Mouse (Mus musculus) lung, postnatal 4 days (tissue): ENCODE data around the gene Doc2g.

ENCODE experiments used
- DNase-seq, 2 experiments: peaks; one replicate each; pipeline ENCODE4 v3.0.0; 2021

Doc2g gene

GRCm38 (mm10) chr19:3991562-3991961 lies 11.6 kb upstream of the Doc2g start:
- DNase-seq: no peak

GRCm38 (mm10) chr19:3991966-3992365 lies 11.1 kb upstream of the Doc2g start:
- no peak for DNase-seq

GRCm38 (mm10) chr19:3992416-3992815 lies 10.7 kb upstream of the Doc2g start, which contains the start of gene Tbx10:
Tbx10 (plus strand) TSS chr19:3992752.
- DNase-seq: no peak

GRCm38 (mm10) chr19:3994932-3995331 lies 8.2 kb upstream of the Doc2g start:
- no peak for DNase-seq

GRCm38 (mm10) chr19:3995505-3995904 lies 7.6 kb upstream of the Doc2g start:
- DNase-seq: no peak

- no peak for DNase-seq
These were observed 7.0 kb upstream of the Doc2g start for GRCm38 (mm10) chr19:3996106-3996505.

GRCm38 (mm10) chr19:3996747-3997146 lies 6.4 kb upstream of the Doc2g start:
- no peak for DNase-seq

GRCm38 (mm10) chr19:3997231-3997630 lies 5.9 kb upstream of the Doc2g start:
- no peak for DNase-seq

GRCm38 (mm10) chr19:3998335-3998734 lies 4.8 kb upstream of the Doc2g start:
- no peak for DNase-seq

GRCm38 (mm10) chr19:3999121-3999730 lies 3.9 kb upstream of the Doc2g start:
- no peak for DNase-seq

GRCm38 (mm10) chr19:4000119-4000900 lies 2.8 kb upstream of the Doc2g start, which contains the start of the genes Nudt8 and Gm49405:
Nudt8 (plus strand) TSS chr19:4000580.
Gm49405 (plus strand) TSS chr19:4000626.
- DNase-seq: peak; percentile 96 to 97

GRCm38 (mm10) chr19:4000949-4001525 lies 2.1 kb upstream of the Doc2g start:
- no peak for DNase-seq

GRCm38 (mm10) chr19:4001752-4002151 lies 1.4 kb upstream of the Doc2g start:
- no peak for DNase-seq

- no peak for DNase-seq
These were observed 528 bp downstream of the Doc2g start for GRCm38 (mm10) chr19:4003641-4004040.

- no peak for DNase-seq
These were observed 1.2 kb downstream of the Doc2g start for GRCm38 (mm10) chr19:4004331-4004730.

GRCm38 (mm10) chr19:4005091-4005490 lies 2.0 kb downstream of the Doc2g start:
- no peak for DNase-seq

GRCm38 (mm10) chr19:4005971-4006370 lies 2.9 kb downstream of the Doc2g start:
- DNase-seq: no peak

GRCm38 (mm10) chr19:4011086-4011485 lies 8.0 kb downstream of the Doc2g start:
- no peak for DNase-seq

GRCm38 (mm10) chr19:4012432-4013022 lies 9.4 kb downstream of the Doc2g start, which contains the start of gene Ndufv1:
Ndufv1 (minus strand) TSS chr19:4012806.
- DNase-seq: peak; percentile 97 to 99

- no peak for DNase-seq
These were observed 10.0 kb downstream of the Doc2g start for GRCm38 (mm10) chr19:4013066-4013465.

GRCm38 (mm10) chr19:4014802-4015201 lies 11.7 kb downstream of the Doc2g start:
- DNase-seq: no peak

- no peak for DNase-seq
These were observed 12.5 kb downstream of the Doc2g start for GRCm38 (mm10) chr19:4015635-4016034.

GRCm38 (mm10) chr19:4017921-4018587 lies 14.9 kb downstream of the Doc2g start:
- no peak for DNase-seq
